Mouse (Mus musculus) megakaryocyte-erythroid progenitor cell, adult 5 weeks (primary cell): Measurements from ENCODE around the gene Suds3. TPM values are rescaled to one million over a fixed set of nuclear protein-coding genes. Genes with fewer than 3 reads are reported as not detected.

Experiments used
- polyA plus RNA-seq: library from polyadenylated mRNA; stranded (reverse); fragments of >175 nt; gene quantifications from 2 replicates; pipeline ENCODE4 v1.2.3, GENCODE M21; 2012

The Suds3 gene
- 65.1 and 84.3 TPM in 2 replicates for polyA plus RNA-seq

DNA sequence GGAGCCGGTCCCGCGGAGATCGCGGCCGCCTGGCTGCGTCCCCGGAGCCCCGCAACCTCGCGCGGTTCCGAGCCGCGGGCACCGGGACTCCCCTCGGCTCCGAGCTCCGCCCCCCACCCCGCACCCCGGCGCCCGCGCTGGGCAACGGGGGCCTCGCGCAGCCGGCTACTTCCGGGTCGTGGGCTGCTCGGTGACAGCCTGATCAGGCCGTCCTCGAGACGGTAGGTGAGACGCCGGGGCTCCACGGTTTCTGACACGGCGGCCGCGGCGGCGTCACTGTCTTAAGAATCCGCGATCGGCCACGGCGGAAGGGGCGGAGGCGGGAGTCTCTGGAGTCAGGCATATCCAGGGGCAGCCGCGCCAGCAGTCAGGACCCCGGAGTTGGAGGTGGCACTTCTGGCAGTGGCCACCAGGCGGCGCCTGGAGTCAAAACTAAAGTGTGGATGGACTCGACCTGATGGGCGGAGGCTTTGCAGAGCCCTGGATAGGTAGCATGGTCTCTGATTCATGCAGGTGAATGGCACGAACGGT, at the start of gene Suds3:
Gene Suds3, minus strand, starts transcription at position 278 of the 531 bp plus-strand sequence.

DNA sequence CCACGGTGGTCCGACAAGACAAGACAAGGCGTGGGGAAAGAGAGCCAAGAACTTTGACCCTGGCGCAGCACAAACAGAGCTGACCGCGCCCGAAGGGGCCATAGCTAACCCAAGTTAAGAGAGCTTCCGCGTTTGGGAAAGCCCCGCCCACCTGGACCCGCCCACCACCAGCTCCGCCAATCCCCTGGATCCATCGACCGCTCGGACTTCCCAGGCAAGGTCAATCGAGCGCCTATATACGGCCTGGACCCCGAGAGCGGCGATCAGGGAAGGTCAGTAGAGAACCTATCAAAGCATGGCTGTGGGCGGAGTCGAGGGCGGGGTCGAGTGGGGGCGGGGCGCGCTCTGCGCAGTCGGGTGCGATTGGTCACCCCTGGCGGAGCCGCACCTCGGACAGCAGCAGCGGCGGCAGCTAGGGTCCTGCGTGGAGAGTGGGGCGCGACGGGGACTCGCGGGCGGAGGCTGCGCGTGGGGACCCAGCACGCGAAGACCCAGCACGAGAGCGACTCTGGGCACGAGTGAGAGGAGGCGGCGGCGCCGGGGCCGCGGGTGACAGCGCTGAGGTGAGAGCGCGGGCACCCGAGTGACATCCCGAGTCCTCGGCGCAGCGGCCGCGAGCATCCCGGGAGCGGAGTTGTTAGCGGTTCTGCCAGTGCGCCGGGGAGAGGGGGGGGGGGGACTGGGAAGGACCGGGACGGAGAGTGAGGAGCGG, 4.0 kb upstream of the Suds3 start, which contains the start of gene Taok3:
Gene Taok3, plus strand, starts transcription at position 353 of the 712 bp plus-strand sequence.

Other genes with a start within 250 kb of the Suds3 start
- 37.5 and 50.7 TPM in 2 replicates for gene Taok3, start 4.0 kb upstream of the Suds3 start, polyA plus RNA-seq
- 1,044 and 1,091 TPM in 2 replicates for gene Pebp1, start 171.5 kb upstream of the Suds3 start, polyA plus RNA-seq
- 8.0 and 10.9 TPM in 2 replicates for gene Vsig10, start 203.0 kb upstream of the Suds3 start, polyA plus RNA-seq
- 31.1 and 33.1 TPM in 2 replicates for gene Wsb2, start 241.2 kb upstream of the Suds3 start, polyA plus RNA-seq